Mouse (Mus musculus) c-Kit-negative CD71-positive TER-119-positive erythroid progenitor cells, embryonic 14.5 days (primary cell): ENCODE data around the gene Vmn1r101.
"Not testable (repeated sequence)": the region's sequence is repeated elsewhere in the genome, so short reads cannot be mapped to it uniquely, and the experiment has no call there.

Experiments used
- DNase-seq: peaks from one replicate; pipeline ENCODE4 v3.0.0-alpha.2; 2013; ENCODE audit warnings: low read depth, low spot score

The Vmn1r101 gene

DNA sequence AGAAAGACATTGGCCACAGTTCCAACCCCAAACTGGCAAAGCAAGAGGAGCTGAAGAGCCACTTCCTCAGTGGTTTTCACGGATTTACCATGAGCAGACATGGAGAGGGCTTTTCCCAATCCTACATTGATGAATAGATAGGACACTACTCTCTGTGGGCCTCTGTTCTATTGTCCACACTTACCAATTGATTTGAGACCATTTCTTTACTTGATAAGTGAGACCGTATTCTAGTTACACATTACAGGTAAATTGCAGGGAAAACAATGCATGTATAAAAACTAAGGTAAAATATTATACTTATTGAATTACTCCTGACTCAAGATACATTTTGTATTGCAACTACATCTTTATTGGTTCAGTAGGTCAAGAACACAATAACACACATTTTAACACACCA, at the start of gene Vmn1r101:
TSS of gene Vmn1r101 (minus strand) at position 101 of the 400 bp plus-strand sequence.
- not testable (repeated sequence) for DNase-seq

DNA sequence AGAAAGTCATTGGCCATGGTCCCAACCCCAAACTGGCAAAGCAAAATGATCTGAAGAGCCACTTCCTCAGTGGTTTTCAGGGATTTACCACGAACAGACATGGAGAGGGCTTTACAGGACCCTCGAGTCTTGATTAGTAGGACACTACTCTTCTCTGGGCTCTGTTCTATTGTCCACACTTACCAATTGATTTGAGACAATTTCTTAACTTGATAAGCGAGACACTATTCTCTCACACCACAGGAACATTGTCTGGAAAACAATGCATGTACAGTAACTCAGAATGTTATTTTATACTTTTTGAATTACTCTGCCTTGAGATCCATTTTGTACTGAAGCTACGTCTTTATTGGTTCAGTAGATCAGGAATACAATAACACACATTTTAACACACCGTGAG, 32.4 kb upstream of the Vmn1r101 start, which contains the start of gene Gm10670:
TSS of gene Gm10670 (minus strand) at position 101 of the 400 bp plus-strand sequence.
- DNase-seq, result not testable (repeated sequence)

DNA sequence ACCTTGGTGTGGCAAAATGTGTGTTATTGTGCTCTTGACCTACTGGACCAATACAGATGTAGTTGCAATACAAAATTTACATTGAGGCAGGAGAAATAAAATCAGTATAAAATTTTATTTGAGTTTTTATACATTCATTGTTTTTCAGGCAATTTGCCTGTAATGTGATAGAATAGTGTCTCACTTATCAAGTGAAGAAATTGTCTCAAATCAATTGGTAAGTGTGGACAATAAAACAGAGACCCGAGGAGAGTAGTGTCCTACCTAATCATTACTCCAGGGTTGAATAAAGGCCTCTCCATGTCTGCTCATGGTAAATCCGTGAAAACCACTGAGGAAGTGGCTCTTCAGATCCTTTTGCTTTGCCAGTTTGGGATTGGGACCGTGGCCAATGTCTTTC, 24.8 kb downstream of the Vmn1r101 start, which contains the start of gene Vmn1r100:
TSS of gene Vmn1r100 (plus strand) at position 301 of the 400 bp plus-strand sequence.
- DNase-seq, result not testable (repeated sequence)
